Mouse (Mus musculus): ENCODE data around the gene Rpl3. TPM values are rescaled to one million over a fixed set of nuclear protein-coding genes. Genes with fewer than 3 reads are reported as not detected.
A peak's percentile ranks its signal among the peaks of the same experiment; 100 is the strongest.

Rpl3 gene
- polyA plus RNA-seq, 1 experiment from 2014 or later: 822 TPM

- Histone ChIP-seq H3K9ac (ENCODE audit: low read length) (peak overlapping the region; percentile 27; the same call in 1 of the 2 replicates), H3K4me3 (ENCODE audit: control insufficient read depth in 1 of 2, insufficient read depth in 1 of 2, low read depth in 1 of 2, low read length in 2 of 2) (no peak overlapping the region), H3K4me1 (ENCODE audit: control insufficient read depth in 2 of 2, insufficient read depth in 2 of 2, low read length in 2 of 2) (peaks cover 10 to 14% of the 10 kb centered on the region in 2 experiments), H3K27me3 (ENCODE audit: control insufficient read depth, insufficient read depth, low read length) (no peaks in the 10 kb centered on the region), H3K27ac (replicated peaks in 1 of 2; ENCODE audit: control insufficient read depth in 1 of 2, insufficient read depth in 1 of 2, low read depth in 2 of 2, low read length in 2 of 2) (peak overlapping the region in 1 of 2 experiments; percentile 30; a peak in 2 of 4 replicates), H3K4me2 (ENCODE audit: low read length) (no peak overlapping the region), H3K36me3 (ENCODE audit: control insufficient read depth, insufficient read depth, low read length) (no peaks in the 10 kb centered on the region), H3K9me3 (ENCODE audit: control insufficient read depth, low read length) (0 out of 2 replicates have a peak, but pooled peaks cover 4% of the 10 kb centered on the region)
- no peak for ATAC-seq (ENCODE audit: insufficient number of reproducible peaks, insufficient read depth, low FRiP score, low read depth)
- WGBS: 62% methylated on average over 8 of the region's 8 CpGs
Measured at GRCm38 (mm10) chr15:80053381-80054033, 38.2 kb downstream of the Rpl3 start.

DNA sequence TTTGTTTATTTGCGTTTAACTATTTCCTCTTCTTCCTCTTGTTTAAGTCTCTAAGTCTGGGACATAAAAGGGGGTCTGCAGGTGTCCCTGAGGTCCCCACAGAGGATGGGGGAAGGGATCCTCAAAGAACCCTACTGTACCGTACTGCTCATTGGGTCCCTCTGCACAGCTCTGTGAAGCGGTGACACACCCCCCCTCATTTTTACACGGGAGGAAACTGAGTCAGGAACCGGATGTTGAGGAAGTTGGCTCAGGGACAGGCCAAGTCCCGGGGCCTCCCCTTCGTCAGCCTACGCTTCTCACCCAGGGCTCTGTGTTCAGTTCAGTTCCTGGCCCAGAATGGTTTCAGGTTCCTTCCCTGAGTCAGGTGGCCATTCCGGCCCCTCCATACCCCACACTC lies 39.9 kb downstream of the Rpl3 start:
- H3K4me1 ChIP-seq (ENCODE audit: control insufficient read depth in 2 of 2, insufficient read depth in 2 of 2, low read length in 2 of 2): peaks cover 19 to 25% of the 10 kb centered on the region in 2 experiments
- H3K27ac ChIP-seq (replicated peaks in 1 of 2; ENCODE audit: control insufficient read depth in 1 of 2, insufficient read depth in 1 of 2, low read depth in 2 of 2, low read length in 2 of 2): peak overlapping the region in 1 of 2 experiments; percentile 7; a peak in 2 of 4 replicates
- H3K9ac ChIP-seq (ENCODE audit: low read length): no peak overlapping the region
- 81% methylated on average over 9 of the region's 9 CpGs for WGBS
- H3K9me3 ChIP-seq (ENCODE audit: control insufficient read depth, low read length): 0 out of 2 replicates have a peak, but pooled peaks cover 4% of the 10 kb centered on the region
- ATAC-seq (ENCODE audit: insufficient number of reproducible peaks, insufficient read depth, low FRiP score, low read depth): no peak
- no peak overlapping the region for H3K4me2 ChIP-seq (ENCODE audit: low read length)
- no peak overlapping the region for H3K4me3 ChIP-seq (ENCODE audit: control insufficient read depth in 1 of 2, insufficient read depth in 1 of 2, low read depth in 1 of 2, low read length in 2 of 2)
- no peaks in the 10 kb centered on the region for H3K36me3 ChIP-seq (ENCODE audit: control insufficient read depth, insufficient read depth, low read length)
- H3K27me3 ChIP-seq (ENCODE audit: control insufficient read depth, insufficient read depth, low read length): no peaks in the 10 kb centered on the region

DNA sequence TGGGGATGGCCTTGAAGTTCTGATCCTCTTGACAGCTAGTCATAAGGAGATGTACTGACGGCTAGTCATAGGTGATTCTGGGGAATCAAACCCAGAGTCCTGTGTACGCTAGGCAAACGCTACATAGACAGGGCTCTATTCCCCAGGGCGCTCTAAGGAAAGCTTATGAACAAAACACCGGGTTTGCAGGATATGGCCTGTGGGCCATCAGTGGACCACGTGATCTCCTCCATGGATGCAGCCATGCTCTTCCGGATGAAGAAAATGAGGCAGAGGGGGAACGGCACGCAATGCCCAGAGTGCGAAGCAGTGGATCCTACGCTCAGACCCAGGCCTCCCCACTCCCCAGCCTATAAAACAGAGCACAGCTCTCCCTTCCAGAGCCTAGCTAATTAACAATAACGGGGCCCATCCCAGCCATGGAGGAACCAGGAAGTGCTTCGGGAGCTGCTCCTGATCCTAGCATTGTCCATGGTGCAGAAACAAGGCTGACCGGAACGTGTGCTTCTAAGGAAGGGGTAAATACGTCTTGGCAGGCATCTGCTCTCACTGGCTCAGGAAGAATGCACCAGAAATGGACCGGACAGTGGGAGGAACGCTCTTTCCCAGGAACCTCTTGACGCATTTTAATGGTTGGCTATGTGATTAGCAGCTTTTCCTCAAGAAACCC lies 40.4 kb downstream of the Rpl3 start:
- Histone ChIP-seq H3K4me3 (ENCODE audit: control insufficient read depth in 1 of 2, insufficient read depth in 1 of 2, low read depth in 1 of 2, low read length in 2 of 2) (no peak overlapping the region), H3K36me3 (ENCODE audit: control insufficient read depth, insufficient read depth, low read length) (no peaks in the 10 kb centered on the region), H3K9ac (ENCODE audit: low read length) (no peak overlapping the region), H3K9me3 (ENCODE audit: control insufficient read depth, low read length) (0 out of 2 replicates have a peak, but pooled peaks cover 4% of the 10 kb centered on the region), H3K4me1 (ENCODE audit: control insufficient read depth in 2 of 2, insufficient read depth in 2 of 2, low read length in 2 of 2) (peaks cover 19 to 25% of the 10 kb centered on the region in 2 experiments), H3K4me2 (ENCODE audit: low read length) (no peak overlapping the region), H3K27ac (replicated peaks in 1 of 2; ENCODE audit: control insufficient read depth in 1 of 2, insufficient read depth in 1 of 2, low read depth in 2 of 2, low read length in 2 of 2) (peak overlapping the region; percentile 53 to 55; a peak in 3 of 4 replicates), H3K27me3 (ENCODE audit: control insufficient read depth, insufficient read depth, low read length) (no peaks in the 10 kb centered on the region)
- no peak for ATAC-seq (ENCODE audit: insufficient number of reproducible peaks, insufficient read depth, low FRiP score, low read depth)
- 68% methylated on average over 19 of the region's 19 CpGs for WGBS

DNA sequence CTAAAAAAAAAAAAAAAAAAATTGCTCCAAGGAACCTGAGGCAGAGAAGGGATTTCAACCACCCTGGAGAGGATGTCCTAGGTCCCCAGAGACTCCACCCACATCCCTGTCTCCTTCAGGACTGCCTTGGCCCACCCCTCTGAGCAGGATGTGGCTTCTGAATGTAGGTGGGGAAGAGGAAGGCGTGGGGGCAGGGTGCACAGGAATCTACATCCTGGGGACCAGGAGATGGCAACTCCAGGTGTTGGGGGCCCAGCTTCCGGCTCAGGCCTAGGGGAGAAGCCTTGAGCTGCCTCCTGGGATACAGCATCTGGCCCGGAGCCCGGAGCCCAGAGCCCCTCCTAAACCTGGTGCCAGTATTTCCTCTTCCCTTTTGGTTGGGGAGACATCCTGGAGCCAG lies 41.6 kb downstream of the Rpl3 start:
- H3K9me3 ChIP-seq (ENCODE audit: control insufficient read depth, low read length): peaks cover 8% of the 10 kb centered on the region; the same call in 1 of the 2 replicates
- ATAC-seq (ENCODE audit: insufficient number of reproducible peaks, insufficient read depth, low FRiP score, low read depth): no peak
- H3K4me2 ChIP-seq (ENCODE audit: low read length): no peak overlapping the region
- H3K9ac ChIP-seq (ENCODE audit: low read length): no peak overlapping the region
- H3K4me3 ChIP-seq (ENCODE audit: control insufficient read depth in 1 of 2, insufficient read depth in 1 of 2, low read depth in 1 of 2, low read length in 2 of 2): no peak overlapping the region
- 53% methylated on average over 4 of the region's 4 CpGs for WGBS
- H3K4me1 ChIP-seq (ENCODE audit: control insufficient read depth in 2 of 2, insufficient read depth in 2 of 2, low read length in 2 of 2): peaks cover 19 to 25% of the 10 kb centered on the region in 2 experiments
- no peaks in the 10 kb centered on the region for H3K36me3 ChIP-seq (ENCODE audit: control insufficient read depth, insufficient read depth, low read length)
- H3K27ac ChIP-seq (replicated peaks in 1 of 2; ENCODE audit: control insufficient read depth in 1 of 2, insufficient read depth in 1 of 2, low read depth in 2 of 2, low read length in 2 of 2): 0 out of 4 replicates have a peak overlapping the region, but pooled peaks of 1 of the 2 experiments have one; percentile 44
- no peaks in the 10 kb centered on the region for H3K27me3 ChIP-seq (ENCODE audit: control insufficient read depth, insufficient read depth, low read length)

DNA sequence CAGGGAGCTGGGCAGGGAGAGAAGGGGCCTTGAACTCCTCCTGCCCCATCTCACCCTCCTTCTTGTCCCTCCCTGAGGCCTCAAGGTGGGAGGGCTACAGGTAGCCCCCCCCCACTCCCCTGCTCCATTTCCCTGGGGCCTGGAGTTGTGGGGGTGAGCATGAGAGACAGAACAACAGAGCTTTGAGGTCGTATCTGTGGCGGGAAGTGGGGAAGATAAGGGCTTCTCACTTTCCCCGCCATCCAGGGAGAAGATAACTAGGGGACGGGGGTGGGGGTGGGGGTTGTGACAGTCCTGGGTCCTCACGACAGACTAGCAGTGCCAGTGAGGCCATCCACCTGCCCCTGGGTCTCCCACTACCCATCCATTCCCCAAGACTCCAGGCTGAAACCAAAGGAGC lies 43.7 kb downstream of the Rpl3 start:
- Histone ChIP-seq H3K9ac (ENCODE audit: low read length) (no peak overlapping the region), H3K27ac (replicated peaks in 1 of 2; ENCODE audit: control insufficient read depth in 1 of 2, insufficient read depth in 1 of 2, low read depth in 2 of 2, low read length in 2 of 2) (no peak overlapping the region), H3K4me2 (ENCODE audit: low read length) (0 out of 2 replicates have a peak overlapping the region, but pooled peaks have one; percentile 1), H3K36me3 (ENCODE audit: control insufficient read depth, insufficient read depth, low read length) (no peaks in the 10 kb centered on the region), H3K9me3 (ENCODE audit: control insufficient read depth, low read length) (peaks cover 6% of the 10 kb centered on the region; the same call in 1 of the 2 replicates), H3K4me3 (ENCODE audit: control insufficient read depth in 1 of 2, insufficient read depth in 1 of 2, low read depth in 1 of 2, low read length in 2 of 2) (no peak overlapping the region), H3K4me1 (ENCODE audit: control insufficient read depth in 2 of 2, insufficient read depth in 2 of 2, low read length in 2 of 2) (peaks cover 8 to 12% of the 10 kb centered on the region in 2 experiments; a peak in 3 of 4 replicates), H3K27me3 (ENCODE audit: control insufficient read depth, insufficient read depth, low read length) (no peaks in the 10 kb centered on the region)
- no peak for ATAC-seq (ENCODE audit: insufficient number of reproducible peaks, insufficient read depth, low FRiP score, low read depth)
- WGBS: 0% methylated on average over 5 of the region's 5 CpGs

DNA sequence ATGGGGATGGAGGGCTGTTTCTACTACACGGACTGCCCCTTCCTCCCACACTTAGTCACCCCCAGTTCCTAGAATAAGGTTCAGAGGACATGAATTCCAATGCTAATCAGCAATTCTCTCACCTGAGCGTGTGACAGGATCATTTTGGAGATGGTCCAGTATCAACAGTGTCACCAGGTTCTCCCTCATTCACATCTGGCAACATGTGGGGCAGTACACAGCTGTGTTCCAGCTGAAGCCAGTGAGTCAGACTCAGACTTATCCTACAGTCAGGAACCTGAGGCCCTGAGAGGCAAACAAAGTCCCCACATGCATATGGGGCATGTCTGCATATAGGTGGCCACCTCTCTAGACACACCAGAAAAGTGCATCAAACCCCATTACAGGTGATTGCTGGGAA lies 44.4 kb downstream of the Rpl3 start:
- peaks cover 8 to 12% of the 10 kb centered on the region in 2 experiments; a peak in 3 of 4 replicates for H3K4me1 ChIP-seq (ENCODE audit: control insufficient read depth in 2 of 2, insufficient read depth in 2 of 2, low read length in 2 of 2)
- H3K27ac ChIP-seq (replicated peaks in 1 of 2; ENCODE audit: control insufficient read depth in 1 of 2, insufficient read depth in 1 of 2, low read depth in 2 of 2, low read length in 2 of 2): no peak overlapping the region
- no peak overlapping the region for H3K9ac ChIP-seq (ENCODE audit: low read length)
- H3K4me3 ChIP-seq (ENCODE audit: control insufficient read depth in 1 of 2, insufficient read depth in 1 of 2, low read depth in 1 of 2, low read length in 2 of 2): no peak overlapping the region
- no peak for ATAC-seq (ENCODE audit: insufficient number of reproducible peaks, insufficient read depth, low FRiP score, low read depth)
- no peaks in the 10 kb centered on the region for H3K27me3 ChIP-seq (ENCODE audit: control insufficient read depth, insufficient read depth, low read length)
- no peak overlapping the region for H3K4me2 ChIP-seq (ENCODE audit: low read length)
- H3K36me3 ChIP-seq (ENCODE audit: control insufficient read depth, insufficient read depth, low read length): no peaks in the 10 kb centered on the region
- peaks cover 3% of the 10 kb centered on the region; the same call in 1 of the 2 replicates for H3K9me3 ChIP-seq (ENCODE audit: control insufficient read depth, low read length)
- 67% methylated on average over 2 of the region's 2 CpGs for WGBS

- Histone ChIP-seq H3K4me2 (ENCODE audit: low read length) (no peak overlapping the region), H3K4me1 (ENCODE audit: control insufficient read depth in 2 of 2, insufficient read depth in 2 of 2, low read length in 2 of 2) (peaks cover 8 to 12% of the 10 kb centered on the region in 2 experiments; a peak in 3 of 4 replicates), H3K4me3 (ENCODE audit: control insufficient read depth in 1 of 2, insufficient read depth in 1 of 2, low read depth in 1 of 2, low read length in 2 of 2) (no peak overlapping the region), H3K9me3 (ENCODE audit: control insufficient read depth, low read length) (peaks cover 3% of the 10 kb centered on the region; the same call in 1 of the 2 replicates), H3K9ac (ENCODE audit: low read length) (no peak overlapping the region), H3K36me3 (ENCODE audit: control insufficient read depth, insufficient read depth, low read length) (no peaks in the 10 kb centered on the region), H3K27ac (replicated peaks in 1 of 2; ENCODE audit: control insufficient read depth in 1 of 2, insufficient read depth in 1 of 2, low read depth in 2 of 2, low read length in 2 of 2) (no peak overlapping the region), H3K27me3 (ENCODE audit: control insufficient read depth, insufficient read depth, low read length) (no peaks in the 10 kb centered on the region)
- no peak for ATAC-seq (ENCODE audit: insufficient number of reproducible peaks, insufficient read depth, low FRiP score, low read depth)
- WGBS: 98% methylated on average over 2 of the region's 2 CpGs
Measured at GRCm38 (mm10) chr15:80045749-80046148, 45.9 kb downstream of the Rpl3 start.

Measured in heart, embryonic 14.5 days (tissue).